8 mouse cellular contexts compared by ENCODE assay signal in the genomic region with DNA sequence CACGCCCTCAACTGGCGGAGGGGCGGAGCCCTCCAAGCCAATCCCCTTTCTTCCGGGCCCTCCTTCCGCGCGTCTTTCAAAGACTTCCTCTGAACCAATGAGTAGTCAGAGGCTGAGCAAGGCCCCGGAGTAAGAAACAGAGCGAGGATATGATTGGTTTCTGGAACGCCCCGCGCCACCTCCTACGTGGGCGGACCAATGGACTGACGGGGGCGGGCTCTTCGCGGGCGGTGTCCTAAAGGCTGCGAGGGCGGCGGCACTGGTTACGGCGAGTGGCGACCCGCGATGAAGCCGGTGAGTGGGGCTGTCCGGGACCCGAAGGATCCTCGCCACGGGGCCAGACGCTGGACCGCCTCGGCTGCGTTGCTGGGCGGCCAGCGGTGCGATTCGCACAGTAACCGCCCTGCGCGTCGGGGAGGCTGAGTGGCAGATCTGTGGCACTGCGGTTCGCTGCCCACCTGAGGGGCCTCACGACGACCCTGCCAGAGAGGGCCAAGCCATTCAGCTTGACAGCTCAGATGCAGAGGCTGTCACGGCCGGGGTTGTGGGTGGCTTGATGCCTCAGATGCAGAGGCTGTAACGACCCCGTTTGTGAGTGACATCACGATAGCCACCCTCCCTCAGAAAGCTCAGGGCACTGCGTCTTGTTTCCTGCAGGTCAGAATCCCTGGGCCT. TPM values are rescaled to one million over a fixed set of nuclear protein-coding genes. Genes with fewer than 3 reads are reported as not detected.
DNase-seq lines count a peak whose midpoint lies in the region; ATAC-seq lines count a peak whose summit lies in the region.

Gene Cdkn3, plus strand, starts transcription at position 187 of the 675 bp plus-strand sequence.

- peak within 1 kb of the TSS; percentile 80 for H3K9ac ChIP-seq in hindbrain, embryonic 16.5 days (ENCODE audit: low read depth, low read length)

- peaks cover 2% of the 10 kb centered on the region; the same call in 1 of the 2 replicates for H3K36me3 ChIP-seq in hindbrain, embryonic 16.5 days (ENCODE audit: control insufficient read depth, insufficient read depth, low read length)
- no peaks in the 10 kb centered on the region for H3K36me3 ChIP-seq in macrophage (ENCODE audit: inconsistent target)

- peak; percentile 100 for ATAC-seq in hindbrain, embryonic 16.5 days

- H3K79me2 ChIP-seq in macrophage (ENCODE audit: inconsistent target): peaks cover 4% of the 10 kb centered on the region; the same call in 1 of the 2 replicates

- peak within 1 kb of the TSS; percentile 84 for H3K4me3 ChIP-seq in hindbrain, embryonic 16.5 days (ENCODE audit: low read length)
- H3K4me3 ChIP-seq in macrophage (ENCODE audit: inconsistent target): peak within 1 kb of the TSS; percentile 83

- under 1% methylated on average over 54 of the region's 54 CpGs for WGBS in hindbrain, embryonic 16.5 days
- WGBS in macrophage (ENCODE audit: missing documents): under 1% methylated on average over 54 of the region's 54 CpGs

- H3K27ac ChIP-seq in hindbrain, embryonic 16.5 days (ENCODE audit: low read depth, low read length): no peak within 1 kb of the TSS
- peak within 1 kb of the TSS; percentile 46 for H3K27ac ChIP-seq in macrophage

- H3K4me2 ChIP-seq in hindbrain, embryonic 16.5 days (ENCODE audit: low read length): peak within 1 kb of the TSS; percentile 97

- no peaks in the 10 kb centered on the region for H3K27me3 ChIP-seq in hindbrain, embryonic 16.5 days (replicated peaks; ENCODE audit: control insufficient read depth, insufficient read depth, low read length)

- peaks cover 6% of the 10 kb centered on the region for H3K4me1 ChIP-seq in hindbrain, embryonic 16.5 days (ENCODE audit: control insufficient read depth, insufficient read depth, low read depth, low read length)

- no peaks in the 10 kb centered on the region for H3K9me3 ChIP-seq in hindbrain, embryonic 16.5 days (ENCODE audit: control insufficient read depth, low read length)

- peak; percentile 75 for DNase-seq in WW6 (ENCODE audit: low read depth, low spot score)
- peak; percentile 48 to 80 for DNase-seq in cerebellum, postnatal 4 days (ENCODE audit: low spot score in 2 of 2)
- peak; percentile 95 for DNase-seq in gastrocnemius, adult 18-20 months (ENCODE audit: low spot score)
- peak; percentile 76 to 88 for DNase-seq in left cerebral cortex, adult 18-20 months (ENCODE audit: low spot score in 2 of 2)
- peak; percentile 93 for DNase-seq in right cerebral cortex, adult 18-20 months
- DNase-seq in urinary bladder, postnatal 10 days (ENCODE audit: low spot score): peak; percentile 56

RNA-seq across cellular contexts. Expression of gene Cdkn3, which starts in this region (rescaled TPM):
- not detected for total RNA-seq in gastrocnemius, adult 18-20 months (2021)
- 7.8 and 9.5 TPM in 2 replicates for polyA plus RNA-seq in hindbrain, embryonic 16.5 days (2015; fragmentation: Nextera tagmentation; extraction: Ambion mirVana)
- total RNA-seq in left cerebral cortex, adult 18-20 months (2021): 1 to 10 TPM; 1.0 to 1.2 TPM
- total RNA-seq in macrophage (2018; cell fraction: chromatin; rRNA removed): 1 to 10 TPM in 12 of 26 experiments, under 1 TPM in 7, not detected in 7; 0.29 to 8.7 (median 1.4) TPM
- 1 to 10 TPM; 1.1 to 7.4 (median 3.1) TPM for total RNA-seq in macrophage (2018; cell fraction: cytosol; rRNA removed)
- total RNA-seq in macrophage (2018; cell fraction: nucleus; rRNA removed): 1 to 10 TPM in 12 of 26 experiments, under 1 TPM in 5, not detected in 9; 0.29 to 4.4 (median 1.5) TPM
- polyA plus RNA-seq in macrophage (2018): 1.2 to 6.6 TPM (median 3.8 TPM) in 3 replicates

Comparison
In these comparisons a context has a peak if more than half of its experiments do, and no peak if none do; other contexts are left out.
1. Peak in DNase-seq in gastrocnemius, adult 18-20 months; RNA of the gene not detected or under 1 TPM.